Mouse (Mus musculus) brain, embryonic 14.5 days (tissue): ENCODE results near the gene Cfd. TPM values are rescaled to one million over a fixed set of nuclear protein-coding genes. Genes with fewer than 3 reads are reported as not detected.

Experiments used
- DNase-seq: peaks from one replicate; pipeline ENCODE4 v3.0.0-alpha.2; 2011; ENCODE audit warnings: low read depth
- CTCF ChIP-seq: fragments of 200-500 bp; IDR thresholded peaks from 2 replicates; pipeline ENCODE4 v1.5.1; 2012; ENCODE audit warnings: inconsistent platforms, mild to moderate bottlenecking, moderate library complexity, borderline replicate concordance; ENCODE audit not compliant: insufficient read depth, insufficient read length; ENCODE audit errors: extremely low read depth
- POLR2A ChIP-seq: fragments of 200-500 bp; IDR thresholded peaks from 2 replicates; pipeline ENCODE4 v1.6.1; 2012; ENCODE audit warnings: mild to moderate bottlenecking, inconsistent platforms, borderline replicate concordance; ENCODE audit not compliant: poor library complexity, insufficient read depth, insufficient read length, severe bottlenecking; ENCODE audit errors: extremely low read depth
- polyA plus RNA-seq: library from polyadenylated mRNA; depleted of rRNA; stranded (reverse); fragments of >200 nt; gene quantifications from 2 replicates; pipeline ENCODE4 v1.2.3, GENCODE M21; 2012; rRNA removed

The Cfd gene
- polyA plus RNA-seq: 0.60 and 0.81 TPM in 2 replicates

DNA sequence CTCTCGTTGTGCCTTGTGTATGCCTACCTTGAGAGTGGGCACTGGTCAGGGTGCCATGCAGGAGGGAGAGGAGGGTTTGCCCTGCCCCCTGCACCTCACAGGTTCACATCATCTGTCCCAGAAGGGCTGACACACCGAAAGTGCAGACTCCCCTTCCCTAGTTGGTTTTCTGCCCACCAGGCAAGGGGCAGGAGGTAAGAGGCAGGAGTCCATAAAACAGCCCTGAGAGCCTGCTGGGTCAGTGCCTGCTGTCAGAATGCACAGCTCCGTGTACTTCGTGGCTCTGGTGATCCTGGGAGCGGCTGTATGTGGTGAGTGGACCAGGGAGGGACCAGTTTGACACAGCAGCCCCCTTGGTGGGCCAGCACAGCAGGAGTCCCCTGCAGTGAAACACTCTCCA is at the start of gene Cfd:
Cfd (plus strand) TSS at position 184 of the 400 bp plus-strand sequence.
- DNase-seq: no peak
- TF ChIP-seq CTCF (no peak), POLR2A (no peak)

DNA sequence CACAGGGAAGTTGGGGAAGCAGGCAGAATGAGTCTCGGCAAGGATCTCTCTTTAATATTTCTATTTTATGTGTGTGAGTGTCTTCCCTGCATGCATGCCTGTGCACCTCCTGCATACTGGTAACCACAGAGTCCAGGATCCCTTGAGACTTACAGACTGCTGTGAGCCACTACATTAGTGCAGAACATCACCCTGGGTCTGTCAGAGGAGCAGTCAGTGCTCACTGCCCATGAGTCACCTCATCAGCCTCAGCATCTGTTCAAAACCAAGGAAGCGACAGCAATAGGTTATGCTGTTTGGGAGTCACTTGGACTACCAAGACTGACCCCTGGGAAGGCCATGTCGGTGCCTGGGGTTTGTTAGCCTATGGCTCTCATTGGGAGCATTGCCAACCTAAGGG is 48.3 kb upstream of the Cfd start:
- no peak for DNase-seq
- TF ChIP-seq CTCF: no peak
- no peak for TF ChIP-seq POLR2A

GRCm38 (mm10) chr10:79843476-79843875 is 47.2 kb upstream of the Cfd start:
- TF ChIP-seq CTCF (no peak), POLR2A (no peak)
- peak; percentile 63 for DNase-seq

GRCm38 (mm10) chr10:79846553-79846952 is 44.1 kb upstream of the Cfd start:
- no peak for DNase-seq

DNA sequence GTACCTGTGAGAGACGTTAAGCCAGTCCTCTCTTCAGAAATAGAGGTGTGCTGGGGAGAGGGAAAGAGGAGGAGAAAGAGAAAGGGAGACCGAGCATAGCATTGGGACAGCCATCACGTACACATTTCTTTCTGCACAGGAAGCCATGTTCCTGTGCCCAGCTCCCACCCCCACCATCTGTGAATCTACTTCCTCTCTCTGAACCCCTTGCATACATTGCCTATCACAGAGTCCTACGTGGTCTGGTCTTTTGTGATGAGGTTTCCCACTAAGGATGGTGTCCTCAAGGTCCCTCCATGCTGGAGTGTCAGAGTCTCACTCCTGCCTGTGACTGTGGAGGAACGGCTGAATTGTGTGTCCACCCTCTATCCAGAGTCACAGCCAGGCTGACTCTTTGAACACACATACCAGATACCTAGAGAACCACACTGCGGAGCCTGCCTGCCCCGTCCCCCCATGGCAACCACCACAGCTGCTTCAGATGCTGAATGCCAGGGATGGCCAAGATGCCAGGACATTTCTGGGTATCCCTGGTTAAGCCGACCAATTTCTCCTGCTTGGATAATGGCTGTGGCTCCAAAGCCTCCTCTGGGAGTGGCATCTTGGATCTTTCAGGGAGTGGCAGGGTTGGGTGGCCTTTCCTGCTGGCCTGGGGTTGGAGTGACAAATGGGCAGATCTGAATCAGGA is 40.6 kb upstream of the Cfd start:
- DNase-seq: no peak
- TF ChIP-seq POLR2A (no peak), CTCF (no peak)

More at GRCm38 (mm10) chr10:79846553-79846952, 44.1 kb upstream of the Cfd start:
- no peak for TF ChIP-seq POLR2A
- TF ChIP-seq CTCF: no peak

- DNase-seq: no peak
- TF ChIP-seq POLR2A: no peak
These were observed 39.0 kb upstream of the Cfd start for GRCm38 (mm10) chr10:79851653-79852052.

DNA sequence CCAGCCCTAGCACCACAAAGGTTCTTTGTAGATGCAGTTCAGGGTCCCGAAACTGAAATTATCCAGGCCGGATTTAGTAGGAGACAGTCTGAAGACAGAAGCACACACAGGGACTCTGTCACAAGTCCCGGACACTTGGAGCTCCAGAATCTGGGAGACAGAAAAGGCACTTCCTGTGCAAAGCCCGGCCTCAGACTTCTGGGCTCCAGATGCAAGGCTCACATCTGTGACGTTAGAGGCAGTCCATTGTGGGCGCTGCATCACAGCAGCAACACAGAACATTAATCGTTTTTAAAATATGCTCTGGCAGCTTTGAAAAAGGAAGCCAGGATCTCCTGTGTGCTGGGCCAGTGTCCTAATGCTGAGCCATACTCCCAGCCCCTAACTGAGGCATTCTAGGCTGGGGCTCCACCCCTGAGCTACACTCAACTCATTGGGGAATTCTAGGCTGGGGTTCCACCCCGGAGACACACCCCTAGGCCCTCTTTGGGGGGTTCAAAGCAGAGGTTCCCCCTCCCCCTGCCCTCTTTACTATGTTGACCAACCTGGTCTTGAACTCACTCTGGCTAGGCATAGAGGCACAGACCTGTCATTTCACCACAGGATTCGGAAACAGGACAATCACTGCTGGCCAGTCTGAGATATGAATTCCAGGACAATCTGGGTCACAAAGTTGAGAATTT is 38.4 kb upstream of the Cfd start:
- DNase-seq: no peak
- TF ChIP-seq CTCF: no peak
- TF ChIP-seq POLR2A: no peak

GRCm38 (mm10) chr10:79852827-79853226 is 37.8 kb upstream of the Cfd start:
- no peak for TF ChIP-seq CTCF
- no peak for TF ChIP-seq POLR2A
- DNase-seq: no peak

DNA sequence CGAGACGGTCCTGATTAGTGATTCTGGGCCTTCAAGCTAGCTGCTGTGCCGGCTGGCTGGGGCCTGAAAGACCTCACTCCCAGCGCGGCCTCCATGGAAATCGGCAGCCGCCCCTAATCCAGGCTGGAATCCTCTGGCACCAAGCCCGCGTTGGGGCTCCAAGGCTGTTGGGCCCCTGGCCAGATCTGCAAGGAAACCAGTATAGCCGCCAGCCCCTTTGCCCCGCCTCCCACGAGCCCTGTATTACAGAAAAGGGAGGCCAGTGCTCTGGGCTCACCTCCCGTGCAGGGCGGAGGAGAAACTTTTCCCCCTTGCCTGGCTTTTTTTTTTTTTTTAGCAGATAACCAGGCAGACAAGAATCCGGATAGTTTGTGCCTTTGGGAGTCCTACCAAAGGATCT is 37.3 kb upstream of the Cfd start:
- peak; percentile 97 for DNase-seq
- TF ChIP-seq CTCF (no peak), POLR2A (no peak)

DNA sequence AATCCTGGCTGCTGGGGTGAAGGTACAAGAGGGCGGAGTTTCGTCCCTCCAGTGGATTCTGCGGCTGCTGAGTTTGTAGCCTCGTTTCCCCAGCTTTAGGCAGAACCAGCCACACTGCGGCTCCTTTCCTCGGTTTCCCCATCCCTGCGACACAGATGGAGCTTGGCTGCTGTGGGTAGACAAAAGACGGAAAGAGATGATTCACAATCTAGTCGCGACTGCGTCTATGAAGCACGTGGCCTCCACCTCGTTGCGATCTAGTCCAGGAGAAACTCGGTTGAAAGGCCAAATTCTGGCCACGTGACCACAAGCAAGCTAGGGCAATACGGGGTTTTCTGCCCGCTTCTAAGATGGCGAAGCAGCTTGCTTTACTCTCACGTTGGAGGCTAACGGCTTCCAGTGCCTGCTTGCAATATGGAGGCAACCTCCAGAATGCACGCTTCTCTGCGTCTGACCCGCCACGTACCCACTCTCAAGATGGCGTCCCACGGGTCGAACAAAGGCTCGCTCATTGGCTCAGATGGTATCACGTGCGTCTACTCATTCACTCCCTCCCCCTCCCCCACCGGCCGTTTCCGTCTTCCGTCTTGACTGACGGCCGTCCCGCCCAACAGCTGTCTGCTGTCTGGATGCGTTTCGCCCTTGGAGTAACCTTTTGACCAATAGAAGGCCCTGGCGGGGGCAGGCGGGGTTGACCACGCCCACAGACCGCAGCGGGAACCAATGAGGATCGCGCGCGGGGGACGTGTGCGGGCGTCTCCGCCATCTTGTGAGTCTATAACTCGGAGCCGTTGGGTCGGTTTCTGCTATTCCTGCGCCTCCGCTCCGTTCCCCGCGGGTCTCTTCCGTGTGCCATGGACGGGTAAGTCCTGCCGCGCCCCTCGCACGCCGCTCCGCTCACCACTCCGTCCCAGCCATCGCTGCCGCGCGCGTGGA is 36.5 kb upstream of the Cfd start, which contains the start of gene Ptbp1:
Ptbp1 (plus strand) TSS at position 568 of the 936 bp plus-strand sequence.
- peak; percentile 67; the same call in 1 of the 2 replicates for TF ChIP-seq POLR2A
- no peak for TF ChIP-seq CTCF
- DNase-seq: peak; percentile 100

DNA sequence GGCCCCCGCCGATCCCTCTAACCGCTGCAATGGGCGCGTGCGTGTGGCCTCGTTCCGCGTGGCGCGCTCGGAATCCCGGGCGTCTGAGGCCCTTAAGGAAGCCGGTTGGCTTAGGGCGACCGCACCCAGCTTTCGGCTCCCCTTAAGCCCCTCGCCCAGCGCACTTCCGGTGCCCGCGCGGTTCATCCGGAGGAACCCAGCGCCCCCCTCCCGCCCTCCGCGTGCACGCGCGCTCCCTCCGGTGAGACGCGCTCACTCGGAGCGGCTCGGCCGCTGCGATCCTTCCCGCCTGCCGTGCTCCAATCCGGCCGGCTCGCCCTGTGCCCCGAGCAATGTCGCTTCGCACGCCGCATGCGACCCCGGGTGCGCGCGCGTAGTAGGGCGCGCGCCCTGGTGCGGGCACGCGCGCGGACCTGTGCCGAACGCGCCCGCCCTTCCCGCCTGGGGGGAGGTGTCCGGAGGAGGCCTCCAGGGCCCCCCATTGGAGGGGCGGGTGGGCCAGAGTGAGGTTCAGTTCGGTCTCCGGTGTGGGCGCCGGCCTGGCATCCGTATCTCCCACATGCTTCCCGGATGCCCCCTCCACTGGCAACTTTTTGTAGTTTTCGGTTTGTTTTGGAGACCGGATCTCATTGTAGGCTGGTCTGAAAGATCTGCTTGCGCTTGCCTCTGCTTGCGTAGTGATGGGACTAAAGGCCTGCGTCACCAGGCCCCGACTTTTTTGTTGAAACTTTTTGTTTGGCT is 35.7 kb upstream of the Cfd start:
- peak; percentile 88 for DNase-seq
- TF ChIP-seq POLR2A (no peak), CTCF (no peak)
